Mouse (Mus musculus) pancreas, adult 10 weeks (tissue): ENCODE data around the gene Sall1. TPM values are rescaled to one million over a fixed set of nuclear protein-coding genes. Genes with fewer than 3 reads are reported as not detected.

Source experiments
- polyA plus RNA-seq: library from polyadenylated mRNA; stranded (reverse); fragments of 350-450 nt; fragmentation: Illumina TruSeq; extraction: RNeasy Lipid Tissue Mini Kit (QIAGEN cat#74804); gene quantifications from one replicate; pipeline ENCODE4 v1.2.3, GENCODE M21; 2015; ENCODE audit warnings: low read depth, low replicate concordance; ENCODE audit not compliant: insufficient read depth

Sall1 gene
- 0.30 TPM for polyA plus RNA-seq

DNA sequence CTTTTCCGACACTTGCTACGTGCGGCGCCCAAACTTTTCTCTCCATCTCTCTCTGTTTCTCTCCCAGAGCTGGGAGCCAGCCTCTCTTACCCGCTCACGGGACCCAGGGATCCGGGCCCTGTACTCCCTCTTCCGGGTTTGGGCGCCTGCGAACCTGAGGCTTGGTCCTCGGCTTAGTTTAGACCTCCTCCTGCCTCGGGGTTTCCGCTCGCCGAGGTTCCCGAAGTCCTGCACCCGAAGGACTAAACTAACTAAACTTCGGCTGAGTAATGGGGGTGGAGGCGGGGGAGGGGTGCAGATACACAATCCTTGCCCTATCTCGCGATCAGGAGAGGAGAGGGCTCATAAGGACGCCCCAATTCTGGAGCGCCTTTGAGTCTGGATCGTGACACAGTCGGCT lies at the start of gene Sall1:
TSS of gene Sall1 (minus strand) at position 223 of the 400 bp plus-strand sequence.

